Mouse (Mus musculus) mouse embryonic stem cell (cell line): ENCODE results near the gene Nkx3-2.

Experiments used
- in situ Hi-C, 2 experiments: fragments of 300-500 bp; cut with MboI; formaldehyde crosslinking; loops; 1 replicate in 1 of 2; 3 replicates in 1 of 2; pipeline ENCODE4 v1.14.3; 2019 to 2020; ENCODE audit warnings: low sequenced_read_pairs in 2 of 2, low pct_unique_long_range_greater_than_20kb in 1 of 2, mixed read lengths in 1 of 2; ENCODE audit not compliant: unreplicated experiment in 1 of 2

Nkx3-2 gene

GRCm38 (mm10) chr5:41744234-41744633 is 20.1 kb downstream of the Nkx3-2 start:
- in situ Hi-C loops: no loop called here

- in situ Hi-C loops: no loop called here
These were observed 25.5 kb downstream of the Nkx3-2 start for GRCm38 (mm10) chr5:41738817-41739216.

GRCm38 (mm10) chr5:41737039-41737438 is 27.3 kb downstream of the Nkx3-2 start:
- in situ Hi-C loops: no loop called here

GRCm38 (mm10) chr5:41727017-41727416 is 37.3 kb downstream of the Nkx3-2 start:
- in situ Hi-C loops: no loop called here

GRCm38 (mm10) chr5:41725573-41725972 is 38.7 kb downstream of the Nkx3-2 start:
- in situ Hi-C loops: no loop called here
